Mouse (Mus musculus) T-helper 17 cell (primary cell): ENCODE results near the gene Mip.
"Not testable (repeated sequence)": the region's sequence is repeated elsewhere in the genome, so short reads cannot be mapped to it uniquely, and the experiment has no call there.

Experiments
- in situ Hi-C, 2 experiments: fragments of 300-600 bp; cut with MboI, MseI; formaldehyde crosslinking; loops; 1 replicate in 1 of 2; 2 replicates in 1 of 2; pipeline ENCODE4 v1.15.1; 2025; ENCODE audit warnings: high pct_unique_total_duplicates in 2 of 2

Mip gene

GRCm38 (mm10) chr10:128225538-128225937 is at the start of gene Mip:
Gene Mip (plus strand): TSS chr10:128225838.
- in situ Hi-C loops = no loop called here

DNA sequence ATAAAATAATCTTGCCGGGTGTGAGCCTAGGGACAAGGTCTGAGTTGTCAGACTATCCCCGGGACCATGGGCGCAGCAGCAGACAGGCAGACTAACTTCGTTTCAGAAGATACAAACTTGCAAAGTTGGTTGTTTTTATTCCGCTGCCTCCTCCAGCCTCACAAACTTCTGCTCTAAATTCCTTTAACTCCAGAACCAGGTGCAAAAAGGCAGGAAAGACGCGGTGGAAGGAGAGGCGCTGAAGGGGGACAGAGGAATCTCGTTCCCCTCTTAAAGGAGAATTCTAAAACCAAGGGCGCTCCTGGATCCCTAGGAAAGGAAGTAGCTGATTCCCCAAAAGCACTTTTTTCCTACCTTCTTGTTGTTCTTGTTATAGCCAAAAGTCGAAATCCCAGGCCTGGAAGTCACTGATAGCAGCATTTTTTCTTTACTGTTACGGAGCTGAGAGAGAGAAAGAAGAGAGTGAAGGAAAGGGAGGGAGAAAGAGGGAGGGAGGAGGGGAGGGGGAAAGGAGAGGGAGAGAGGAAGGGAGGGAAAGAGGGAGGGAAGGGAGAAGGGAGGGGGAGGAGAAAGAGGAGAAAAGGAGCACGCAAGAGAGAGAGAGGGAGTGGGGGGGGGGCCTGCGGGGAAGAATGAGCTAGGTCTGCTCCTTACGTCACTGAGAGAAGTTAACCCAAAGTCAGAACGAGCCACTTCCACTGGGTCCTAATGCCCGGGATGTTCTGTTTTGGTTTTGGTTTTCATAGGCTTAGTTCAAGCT is 49.5 kb upstream of the Mip start:
- in situ Hi-C loops = no loop called here

DNA sequence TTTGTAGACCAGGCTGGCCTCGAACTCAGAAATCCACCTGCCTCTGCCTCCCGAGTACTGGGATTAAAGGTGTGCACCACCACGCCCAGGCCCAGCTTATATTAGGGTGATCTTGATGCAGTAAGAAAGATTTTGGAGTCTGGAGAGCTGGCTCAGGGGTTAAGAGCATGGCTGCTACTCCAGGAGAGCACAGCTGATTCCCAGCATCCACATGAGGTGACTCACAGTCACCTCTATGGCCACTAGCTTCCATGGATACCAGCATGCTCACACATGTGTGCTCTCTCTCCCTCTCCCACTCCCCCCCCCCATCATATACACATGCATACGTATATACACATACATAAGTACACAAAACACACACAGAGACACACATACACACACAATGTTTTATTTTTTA is 48.3 kb upstream of the Mip start:
- in situ Hi-C loops = no loop called here

- in situ Hi-C loops = no loop called here
Measured at GRCm38 (mm10) chr10:128179989-128180388, 45.6 kb upstream of the Mip start, which contains the start of gene Rbms2. Gene Rbms2 (minus strand): TSS chr10:128180297.

DNA sequence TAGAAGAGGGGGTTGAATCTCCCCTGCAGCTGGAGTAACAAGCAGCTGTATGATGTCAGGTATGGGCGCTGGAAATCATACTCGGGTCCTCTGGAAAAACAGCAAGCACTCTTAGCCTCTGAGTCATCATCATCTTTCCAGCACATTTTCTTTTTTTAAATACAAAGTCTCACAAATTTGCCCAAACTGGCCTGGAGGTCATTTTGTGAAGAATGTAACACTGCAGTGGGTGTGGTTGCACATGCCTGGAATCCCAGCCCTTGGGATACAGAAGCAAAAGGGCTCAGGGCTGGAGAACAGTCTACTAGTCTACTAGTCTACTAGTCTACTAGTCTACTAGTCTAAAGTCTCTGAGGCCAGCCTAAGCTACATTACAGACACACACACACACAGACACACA is 41.3 kb upstream of the Mip start:
- in situ Hi-C loops = no loop called here

- in situ Hi-C loops = loop anchor here (5.0 kb wide), 3 partner anchors 43 to 93 kb away; partner anchors contain the start of gene Baz2a (in 1 of the 2)
Measured at GRCm38 (mm10) chr10:128185277-128185940, 40.2 kb upstream of the Mip start.

GRCm38 (mm10) chr10:128185959-128186358 is 39.7 kb upstream of the Mip start:
- in situ Hi-C loops = loop anchor here (5.0 kb wide), 3 partner anchors 44 to 94 kb away; partner anchors contain the start of gene Baz2a (in 1 of the 2)

DNA sequence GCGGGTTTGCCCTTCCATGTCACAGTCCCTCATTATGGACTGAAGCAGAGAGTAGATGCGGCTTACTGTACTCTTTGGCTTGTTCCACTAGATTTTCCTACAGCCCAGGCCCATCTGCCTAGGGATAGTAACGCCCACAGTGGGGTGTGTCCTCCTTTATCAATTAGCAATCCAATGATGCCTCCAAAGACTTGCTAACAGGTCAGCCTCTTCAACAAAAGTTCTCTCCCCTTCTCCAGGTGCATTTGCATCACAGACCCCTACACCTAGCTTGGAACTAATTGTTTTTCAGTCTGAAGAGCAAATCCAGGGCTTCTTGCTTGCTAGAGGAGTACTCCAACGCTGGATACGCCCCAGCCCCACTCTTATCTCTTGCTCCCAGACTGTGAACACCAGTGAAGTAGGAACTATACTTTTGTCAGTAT is 38.4 kb upstream of the Mip start:
- in situ Hi-C loops = loop anchor here (5.0 kb wide), 3 partner anchors 45 to 95 kb away; partner anchors contain the start of gene Baz2a (in 1 of the 2)

- in situ Hi-C loops = loop anchor here (5.0 kb wide), 3 partner anchors 46 to 96 kb away; partner anchors contain the start of gene Baz2a (in 1 of the 2)
Measured at GRCm38 (mm10) chr10:128188242-128188877, 37.3 kb upstream of the Mip start.

DNA sequence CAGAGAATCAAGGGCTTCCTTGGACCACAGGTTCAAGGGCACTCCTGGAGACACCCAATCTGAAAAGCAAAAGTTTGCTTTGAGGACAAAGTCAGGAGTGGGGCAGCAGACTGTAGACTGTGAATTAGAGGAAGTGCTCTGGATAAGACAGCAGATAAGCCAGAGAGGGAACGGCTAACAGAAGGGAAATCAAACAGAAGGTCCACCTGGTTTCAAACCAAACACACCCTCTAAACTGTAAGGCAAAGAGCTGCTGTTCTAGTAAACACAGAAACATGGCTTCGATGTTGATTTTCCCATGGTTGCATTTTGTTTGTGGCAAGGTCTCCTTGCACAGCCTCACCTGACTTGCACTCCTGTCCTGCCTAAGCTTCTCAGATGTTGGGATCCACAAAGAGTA is 34.2 kb upstream of the Mip start:
- in situ Hi-C loops = no loop called here

- in situ Hi-C loops = not testable (repeated sequence)
Measured at GRCm38 (mm10) chr10:128192030-128192766, 33.4 kb upstream of the Mip start.

- in situ Hi-C loops = no loop called here
Measured at GRCm38 (mm10) chr10:128193113-128193512, 32.5 kb upstream of the Mip start.

GRCm38 (mm10) chr10:128194024-128194550 is 31.6 kb upstream of the Mip start, which contains the start of gene Gls2:
Gene Gls2 (plus strand): TSS chr10:128194457.
- in situ Hi-C loops = no loop called here

GRCm38 (mm10) chr10:128194551-128195461 is 30.8 kb upstream of the Mip start:
- in situ Hi-C loops = no loop called here

GRCm38 (mm10) chr10:128201856-128202255 is 23.8 kb upstream of the Mip start:
- in situ Hi-C loops = no loop called here

GRCm38 (mm10) chr10:128204941-128205340 is 20.7 kb upstream of the Mip start:
- in situ Hi-C loops = no loop called here

DNA sequence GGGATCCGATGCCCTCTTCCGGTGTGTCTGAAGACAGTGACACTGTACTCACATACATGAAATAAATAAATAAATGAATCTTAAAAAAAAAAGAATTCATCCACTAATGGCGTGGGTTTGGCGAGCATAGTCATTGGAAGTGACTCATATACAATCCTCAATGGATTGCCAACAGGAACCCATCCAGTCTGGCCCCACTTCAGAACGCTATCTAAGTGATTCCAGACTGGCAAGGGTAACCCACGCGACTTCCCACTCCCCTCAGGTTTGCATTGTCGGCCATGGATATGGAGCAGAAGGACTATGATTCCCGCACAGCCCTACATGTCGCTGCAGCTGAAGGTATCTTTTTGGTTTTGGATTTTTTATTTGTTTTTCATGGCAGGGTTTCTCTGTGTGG is 17.3 kb upstream of the Mip start:
- in situ Hi-C loops = no loop called here

- in situ Hi-C loops = no loop called here
Measured at GRCm38 (mm10) chr10:128209311-128210009, 16.2 kb upstream of the Mip start.

- in situ Hi-C loops = no loop called here
Measured at GRCm38 (mm10) chr10:128210131-128210530, 15.5 kb upstream of the Mip start.
